Mouse (Mus musculus) bone marrow macrophage, adult 2 months (primary cell): ENCODE data around the gene C130050O18Rik.

Source experiments
- CTCF ChIP-seq: IDR thresholded peaks from 2 replicates; pipeline ENCODE4 v1.5.1; 2012; ENCODE audit warnings: low read depth, mild to moderate bottlenecking, low read length, moderate library complexity
- POLR2A ChIP-seq: IDR thresholded peaks from 2 replicates; pipeline ENCODE4 v1.6.1; 2012; ENCODE audit warnings: mild to moderate bottlenecking, low read depth, low read length, borderline replicate concordance

DNA sequence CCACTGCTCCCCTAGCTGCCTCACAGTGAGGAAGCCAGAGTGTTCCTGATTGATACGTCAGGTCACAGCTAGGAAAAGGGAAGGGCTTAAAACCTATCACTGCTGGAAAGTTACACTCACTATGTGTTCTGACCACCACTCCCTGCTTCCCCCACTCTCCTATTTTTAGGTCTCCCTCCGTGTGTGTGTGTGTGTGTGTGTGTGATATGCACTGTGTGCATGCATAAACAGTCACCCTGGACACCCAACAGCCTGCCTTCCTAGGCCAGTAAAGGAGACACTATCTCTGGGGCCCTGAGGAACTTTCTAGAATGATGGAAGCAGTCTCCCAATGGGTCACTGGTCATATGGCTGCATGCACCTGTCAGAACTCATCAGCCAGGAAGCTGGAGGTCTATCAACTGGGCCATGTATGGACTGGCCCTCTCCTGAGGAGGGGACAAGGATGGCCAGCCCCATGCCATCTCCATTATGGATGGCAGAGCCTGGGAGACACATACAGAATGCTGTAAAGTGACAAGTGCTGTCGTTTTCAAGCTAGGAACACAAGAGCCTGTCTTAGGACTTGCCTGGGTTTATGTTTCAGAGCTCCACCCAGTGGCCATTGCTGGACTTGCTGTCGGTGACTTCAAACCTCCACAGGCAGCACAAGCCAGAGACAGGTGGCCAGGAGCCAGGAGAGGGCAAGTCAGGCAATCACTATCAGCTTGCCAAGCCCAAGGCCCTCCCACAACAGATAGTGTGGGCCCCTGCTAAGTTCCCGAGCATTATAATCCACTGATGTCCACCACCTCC lies 6.9 kb upstream of the C130050O18Rik start:
- TF ChIP-seq CTCF (peak; percentile 39), POLR2A (no peak)
